Mouse (Mus musculus): ENCODE measurements around the gene Vmn2r63. TPM values are rescaled to one million over a fixed set of nuclear protein-coding genes. Genes with fewer than 3 reads are reported as not detected.
"Not testable (repeated sequence)": the region's sequence is repeated elsewhere in the genome, so short reads cannot be mapped to it uniquely, and the experiment has no call there.

Gene Vmn2r63
- total RNA-seq (2014; fragmentation: Nextera tagmentation), result not detected in 2 replicates
- not detected in 2 replicates for total RNA-seq (2017)

DNA sequence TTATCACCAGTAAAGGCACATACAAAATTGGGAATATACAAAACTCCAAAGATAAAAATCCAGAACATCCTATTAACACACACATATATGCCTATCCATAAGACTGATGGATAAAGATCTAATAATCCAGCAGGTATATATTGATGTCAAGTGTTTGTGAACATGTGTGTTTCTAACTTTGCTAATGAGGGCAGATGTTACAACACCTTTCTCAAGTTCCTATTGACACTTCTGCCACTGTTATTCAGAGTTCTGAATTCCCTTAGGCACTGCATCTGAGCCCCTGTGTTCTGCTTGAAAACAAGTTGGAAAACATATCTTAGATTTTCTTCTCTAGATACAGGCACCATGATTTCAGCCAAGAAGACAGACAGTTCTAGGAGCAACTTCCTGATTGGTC, at the start of gene Vmn2r63:
Vmn2r63 (minus strand) TSS at position 101 of the 400 bp plus-strand sequence.
- not testable (repeated sequence) for ATAC-seq (replicated peaks; ENCODE audit: poor library complexity, severe bottlenecking)

GRCm38 (mm10) chr7:42980739-42981138, 47.1 kb upstream of the Vmn2r63 start:
- ATAC-seq (replicated peaks; ENCODE audit: poor library complexity, severe bottlenecking), result no peak

GRCm38 (mm10) chr7:42980098-42980497, 46.5 kb upstream of the Vmn2r63 start:
- ATAC-seq (replicated peaks; ENCODE audit: poor library complexity, severe bottlenecking), result peak; percentile 99

GRCm38 (mm10) chr7:42965246-42965645, 31.6 kb upstream of the Vmn2r63 start:
- ATAC-seq (replicated peaks; ENCODE audit: poor library complexity, severe bottlenecking), result no peak

- ATAC-seq (replicated peaks; ENCODE audit: poor library complexity, severe bottlenecking), result not testable (repeated sequence)
These were observed 35.6 kb downstream of the Vmn2r63 start for GRCm38 (mm10) chr7:42898067-42898466.

DNA sequence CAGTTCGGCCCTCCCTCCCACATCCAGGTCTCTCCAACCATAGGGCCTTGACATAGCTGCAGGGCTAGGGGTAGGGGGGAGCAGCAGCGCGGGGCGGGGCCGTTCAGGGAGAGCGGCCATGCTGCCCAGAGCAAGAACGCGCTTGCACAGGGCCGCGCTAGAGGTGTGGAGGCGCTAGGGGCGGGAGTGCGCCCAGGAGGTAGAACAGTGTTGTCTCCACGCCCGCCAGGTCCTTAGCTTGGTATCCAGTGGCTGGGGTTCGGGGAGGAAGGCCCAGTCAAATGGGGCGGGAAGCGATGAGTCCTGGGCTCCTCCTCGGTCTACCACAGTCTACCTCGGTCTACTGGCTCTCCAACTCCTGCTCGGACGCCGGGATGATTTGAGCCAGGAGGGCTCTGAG, 55.5 kb downstream of the Vmn2r63 start:
- no peak for ATAC-seq (replicated peaks; ENCODE audit: poor library complexity, severe bottlenecking)

DNA sequence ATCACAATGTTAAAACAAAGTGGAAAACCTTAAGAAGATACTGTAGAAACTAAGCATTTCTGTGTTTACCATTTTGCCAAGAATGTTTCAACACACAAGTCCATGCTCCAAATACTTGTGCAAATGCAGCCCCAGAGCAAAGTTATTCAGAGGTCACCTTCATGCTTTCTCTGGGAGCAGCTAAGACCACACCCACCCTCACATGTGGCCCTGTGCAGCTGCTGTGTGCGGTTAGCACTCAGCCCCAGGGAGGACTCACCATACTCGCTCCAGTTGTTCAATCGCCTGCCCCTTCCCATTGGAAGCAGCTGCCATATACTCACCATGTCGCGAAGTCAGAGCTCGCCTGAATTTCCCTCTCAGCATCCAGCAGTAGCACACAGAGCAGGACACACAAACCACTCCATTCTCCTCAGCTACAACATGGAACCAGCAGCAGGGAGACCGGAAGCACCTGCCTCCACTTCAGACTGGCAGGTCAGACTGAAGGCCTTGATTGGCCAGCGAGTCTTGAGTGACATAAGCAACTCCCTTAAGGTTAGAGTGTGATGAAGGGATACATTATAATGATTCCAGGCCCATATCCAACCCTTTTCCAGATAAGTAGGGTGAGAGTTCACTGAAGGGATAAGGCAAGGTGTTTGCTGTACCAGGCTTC, 66.7 kb downstream of the Vmn2r63 start, which contains the start of gene Gm2381:
Gm2381 (minus strand) TSS at position 434 of the 658 bp plus-strand sequence.
- not testable (repeated sequence) for ATAC-seq (replicated peaks; ENCODE audit: poor library complexity, severe bottlenecking)

Other genes starting within 250 kb of the Vmn2r63 start
- 9.9 and 11.9 TPM in 2 replicates for gene Zfp975, start 241.1 kb downstream of the Vmn2r63 start, total RNA-seq (2014; fragmentation: Nextera tagmentation)
- 4.5 and 7.6 TPM in 2 replicates for gene Zfp975, start 241.1 kb downstream of the Vmn2r63 start, total RNA-seq (2017)
- gene Gm17067, start 206.8 kb downstream of the Vmn2r63 start, total RNA-seq (2014; fragmentation: Nextera tagmentation), result not detected in 2 replicates
- gene Gm17067, start 206.8 kb downstream of the Vmn2r63 start, total RNA-seq (2017), result not detected in 2 replicates
- gene Vmn2r62, start 140.3 kb downstream of the Vmn2r63 start, total RNA-seq (2014; fragmentation: Nextera tagmentation), result not detected in 2 replicates
- not detected in 2 replicates for gene Vmn2r62, start 140.3 kb downstream of the Vmn2r63 start, total RNA-seq (2017)
- not detected in 2 replicates for gene Gm2381, start 66.6 kb downstream of the Vmn2r63 start, total RNA-seq (2014; fragmentation: Nextera tagmentation)
- gene Gm2381, start 66.6 kb downstream of the Vmn2r63 start, total RNA-seq (2017), result not detected in 2 replicates
- gene Gm9268, start 84.9 kb upstream of the Vmn2r63 start, total RNA-seq (2014; fragmentation: Nextera tagmentation), result not detected in 2 replicates
- gene Gm9268, start 84.9 kb upstream of the Vmn2r63 start, total RNA-seq (2017), result not detected in 2 replicates
- not detected in 2 replicates for gene Zfp936, start 180.4 kb upstream of the Vmn2r63 start, total RNA-seq (2014; fragmentation: Nextera tagmentation)
- gene Zfp936, start 180.4 kb upstream of the Vmn2r63 start, total RNA-seq (2017), result not detected in 2 replicates

Measured in granulocyte monocyte progenitor cell, adult 5-6 weeks (primary cell).